Mouse (Mus musculus): ENCODE data around the gene Gm49380. TPM values are rescaled to one million over a fixed set of nuclear protein-coding genes. Genes with fewer than 3 reads are reported as not detected.

Gene Gm49380
- total RNA-seq (2014; rRNA removed) (0.09 TPM in 1 of 2 replicates, not detected in the other), polyA plus RNA-seq (2012; rRNA removed) (not detected in 2 replicates)

DNA sequence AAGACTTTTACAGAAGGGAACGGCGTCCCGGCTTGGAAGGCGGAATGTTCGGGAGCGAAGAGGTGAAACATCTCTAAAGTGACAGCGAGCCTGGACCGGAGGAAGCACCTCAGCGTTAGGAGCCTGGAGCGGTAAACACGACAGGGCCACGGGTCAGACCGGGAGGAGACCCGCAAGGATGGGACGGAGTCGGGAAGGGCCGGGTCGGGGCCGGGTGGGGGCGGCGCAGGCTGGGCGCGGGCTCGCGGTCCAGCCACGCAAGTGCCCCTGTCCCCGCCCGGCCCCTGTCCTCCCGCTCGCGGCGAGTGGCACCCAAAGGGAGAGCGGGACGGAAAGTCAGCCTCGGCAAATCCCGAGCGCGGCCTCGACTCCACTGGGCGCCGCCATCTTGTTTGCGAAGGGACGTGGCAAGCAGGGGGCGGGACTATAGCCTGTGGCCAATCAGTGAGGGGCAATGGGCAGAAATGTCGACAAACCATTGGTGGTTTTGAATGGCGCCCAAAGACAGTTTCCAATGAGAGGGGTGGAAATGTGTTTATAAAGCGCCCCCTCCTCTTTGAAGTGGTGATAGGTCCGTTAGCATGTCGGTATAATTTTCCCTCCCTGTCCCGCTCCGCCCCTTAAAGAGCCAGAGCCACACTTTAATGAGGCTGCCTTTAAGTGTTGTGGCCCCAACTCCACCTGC is at the start of gene Gm49380, which contains the start of gene Rnf26:
Gene Gm49380, minus strand, starts transcription at position 396 of the 685 bp plus-strand sequence.
Gene Rnf26, minus strand, starts transcription at position 413 of the 685 bp plus-strand sequence.
- DNase-seq (ENCODE audit: extremely low read depth, low read depth, low spot score) = peak; percentile 97
- Histone ChIP-seq H3K27me3 (ENCODE audit: control insufficient read depth, insufficient read depth, low read length) (no peaks in the 10 kb centered on the region), H3K4me3 (ENCODE audit: insufficient read depth, low read depth, low read length) (peak within 1 kb of the TSS; percentile 92), H3K4me1 (ENCODE audit: control insufficient read depth, insufficient read depth, low read length) (peaks cover 5% of the 10 kb centered on the region; the same call in 1 of the 2 replicates), H3K27ac (replicated peaks; ENCODE audit: insufficient read depth, low read depth, low read length) (no peak within 1 kb of the TSS), H3K79me2 (ENCODE audit: control insufficient read depth, insufficient read depth, low read length) (peaks cover 5% of the 10 kb centered on the region; the same call in 1 of the 2 replicates), H3K9ac (ENCODE audit: low read depth, low read length) (peak within 1 kb of the TSS; percentile 90), H3K36me3 (ENCODE audit: control insufficient read depth, insufficient read depth, low read length) (no peaks in the 10 kb centered on the region)
- TF ChIP-seq CTCF (IDR thresholded peaks at IDR 0.05; ENCODE audit: low read depth, low read length) = no peak
- peak; percentile 45; the same call in 1 of the 2 replicates for TF ChIP-seq POLR2A (IDR thresholded peaks at IDR 0.05; ENCODE audit: extremely low read depth, insufficient read depth, low read length)
- under 1% methylated on average over 51 of the region's 51 CpGs for WGBS

- Histone ChIP-seq H3K79me2 (ENCODE audit: control insufficient read depth, insufficient read depth, low read length) (no peaks in the 10 kb centered on the region), H3K4me1 (ENCODE audit: control insufficient read depth, insufficient read depth, low read length) (no peaks in the 10 kb centered on the region), H3K27ac (replicated peaks; ENCODE audit: insufficient read depth, low read depth, low read length) (no peak overlapping the region), H3K9ac (ENCODE audit: low read depth, low read length) (no peak overlapping the region), H3K36me3 (ENCODE audit: control insufficient read depth, insufficient read depth, low read length) (peaks cover 30% of the 10 kb centered on the region; the same call in 1 of the 2 replicates), H3K4me3 (ENCODE audit: insufficient read depth, low read depth, low read length) (no peak overlapping the region), H3K27me3 (ENCODE audit: control insufficient read depth, insufficient read depth, low read length) (no peaks in the 10 kb centered on the region)
- WGBS = 87% methylated on average over 3 of the region's 3 CpGs
- TF ChIP-seq CTCF (IDR thresholded peaks at IDR 0.05; ENCODE audit: low read depth, low read length) (no peak), POLR2A (IDR thresholded peaks at IDR 0.05; ENCODE audit: extremely low read depth, insufficient read depth, low read length) (no peak)
- no peak for DNase-seq (ENCODE audit: extremely low read depth, low read depth, low spot score)
Measured at GRCm38 (mm10) chr9:44159886-44160285, 46.6 kb upstream of the Gm49380 start.

DNA sequence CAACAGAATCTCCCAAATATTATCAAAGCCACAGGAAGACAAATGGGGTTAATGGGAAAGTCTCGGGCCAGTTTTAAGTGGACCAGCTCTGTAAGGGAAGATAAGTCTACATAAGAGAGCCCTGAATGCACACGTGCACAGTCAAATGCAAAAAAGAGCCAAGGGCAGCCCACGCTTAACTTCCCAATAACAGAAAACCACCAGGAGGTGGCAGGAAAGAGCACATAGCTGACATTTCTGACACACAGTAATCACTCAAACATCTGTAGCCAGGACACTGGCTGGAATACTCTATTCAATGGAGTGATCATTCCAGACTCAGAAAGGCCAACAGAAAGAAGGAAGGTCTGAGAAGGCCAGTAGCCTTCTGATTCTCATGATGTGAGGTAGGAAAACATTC is 34.0 kb upstream of the Gm49380 start:
- Histone ChIP-seq H3K9ac (ENCODE audit: low read depth, low read length) (no peak overlapping the region), H3K79me2 (ENCODE audit: control insufficient read depth, insufficient read depth, low read length) (no peaks in the 10 kb centered on the region), H3K27ac (replicated peaks; ENCODE audit: insufficient read depth, low read depth, low read length) (no peak overlapping the region), H3K27me3 (ENCODE audit: control insufficient read depth, insufficient read depth, low read length) (no peaks in the 10 kb centered on the region), H3K36me3 (ENCODE audit: control insufficient read depth, insufficient read depth, low read length) (peaks cover 22% of the 10 kb centered on the region), H3K4me3 (ENCODE audit: insufficient read depth, low read depth, low read length) (no peak overlapping the region), H3K4me1 (ENCODE audit: control insufficient read depth, insufficient read depth, low read length) (no peaks in the 10 kb centered on the region)
- TF ChIP-seq CTCF (IDR thresholded peaks at IDR 0.05; ENCODE audit: low read depth, low read length) (no peak), POLR2A (IDR thresholded peaks at IDR 0.05; ENCODE audit: extremely low read depth, insufficient read depth, low read length) (no peak)
- WGBS = 49% methylated on average over 3 of the region's 3 CpGs
- no peak for DNase-seq (ENCODE audit: extremely low read depth, low read depth, low spot score)

DNA sequence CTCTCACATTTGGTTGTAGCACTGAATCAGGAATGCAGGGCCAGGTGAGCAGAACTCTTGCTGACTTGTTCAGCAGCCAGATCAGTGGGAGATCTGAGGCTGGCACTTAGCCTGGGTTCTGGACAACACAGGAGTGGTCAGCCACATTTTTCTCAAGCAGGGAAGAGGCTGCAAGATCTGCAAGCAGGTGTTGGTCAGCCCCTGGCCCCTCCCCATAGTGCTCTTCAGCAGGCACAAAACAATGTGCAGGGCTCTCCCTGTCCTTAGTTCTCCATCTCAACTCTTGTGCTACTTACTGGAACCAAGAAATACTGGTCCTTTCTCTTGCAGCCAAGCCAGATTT is 31.4 kb upstream of the Gm49380 start:
- Histone ChIP-seq H3K36me3 (ENCODE audit: control insufficient read depth, insufficient read depth, low read length) (peaks cover 9% of the 10 kb centered on the region), H3K27me3 (ENCODE audit: control insufficient read depth, insufficient read depth, low read length) (no peaks in the 10 kb centered on the region), H3K4me3 (ENCODE audit: insufficient read depth, low read depth, low read length) (no peak overlapping the region), H3K9ac (ENCODE audit: low read depth, low read length) (no peak overlapping the region), H3K4me1 (ENCODE audit: control insufficient read depth, insufficient read depth, low read length) (no peaks in the 10 kb centered on the region), H3K27ac (replicated peaks; ENCODE audit: insufficient read depth, low read depth, low read length) (no peak overlapping the region), H3K79me2 (ENCODE audit: control insufficient read depth, insufficient read depth, low read length) (no peaks in the 10 kb centered on the region)
- DNase-seq (ENCODE audit: extremely low read depth, low read depth, low spot score) = no peak
- TF ChIP-seq POLR2A (IDR thresholded peaks at IDR 0.05; ENCODE audit: extremely low read depth, insufficient read depth, low read length) (no peak), CTCF (IDR thresholded peaks at IDR 0.05; ENCODE audit: low read depth, low read length) (no peak)

- no peaks in the 10 kb centered on the region for H3K4me1 ChIP-seq (ENCODE audit: control insufficient read depth, insufficient read depth, low read length)
Measured at GRCm38 (mm10) chr9:44144023-44144717, 30.9 kb upstream of the Gm49380 start.

More at GRCm38 (mm10) chr9:44144023-44144717, 30.9 kb upstream of the Gm49380 start:
- DNase-seq (ENCODE audit: extremely low read depth, low read depth, low spot score) = no peak
- peaks cover 9% of the 10 kb centered on the region for H3K36me3 ChIP-seq (ENCODE audit: control insufficient read depth, insufficient read depth, low read length)
- WGBS = 64% methylated on average over 7 of the region's 8 CpGs
- H3K9ac ChIP-seq (ENCODE audit: low read depth, low read length) = no peak overlapping the region
- no peak overlapping the region for H3K27ac ChIP-seq (replicated peaks; ENCODE audit: insufficient read depth, low read depth, low read length)
- no peak overlapping the region for H3K4me3 ChIP-seq (ENCODE audit: insufficient read depth, low read depth, low read length)
- H3K27me3 ChIP-seq (ENCODE audit: control insufficient read depth, insufficient read depth, low read length) = no peaks in the 10 kb centered on the region
- no peaks in the 10 kb centered on the region for H3K79me2 ChIP-seq (ENCODE audit: control insufficient read depth, insufficient read depth, low read length)
- TF ChIP-seq POLR2A (IDR thresholded peaks at IDR 0.05; ENCODE audit: extremely low read depth, insufficient read depth, low read length) (no peak), CTCF (IDR thresholded peaks at IDR 0.05; ENCODE audit: low read depth, low read length) (peak; percentile 36)

Measured in liver, adult 2 months (tissue).